Mouse (Mus musculus) olfactory bulb, adult 2 months (tissue): ENCODE data around the gene Akap4. TPM values are rescaled to one million over a fixed set of nuclear protein-coding genes. Genes with fewer than 3 reads are reported as not detected.

Experiments used
- H3K27ac ChIP-seq: fragments of 200-500 bp; 2 replicates; pipeline ENCODE4 v1.5.1; 2012; ENCODE audit warnings: low read depth, low read length; ENCODE audit not compliant: insufficient read depth
- H3K4me1 ChIP-seq: fragments of 200-500 bp; 2 replicates; pipeline ENCODE4 v1.6.1; 2012; ENCODE audit warnings: low read length; ENCODE audit not compliant: control insufficient read depth, insufficient read depth
- H3K4me3 ChIP-seq: fragments of 200-500 bp; 2 replicates; pipeline ENCODE4 v1.5.1; 2012; ENCODE audit warnings: mild to moderate bottlenecking, low read depth, low read length, moderate library complexity; ENCODE audit not compliant: insufficient read depth
- CTCF ChIP-seq: fragments of 200-500 bp; IDR thresholded peaks from 2 replicates; pipeline ENCODE4 v1.5.1; 2012; ENCODE audit warnings: low read depth, mild to moderate bottlenecking, low read length, moderate library complexity; ENCODE audit not compliant: insufficient read depth
- POLR2A ChIP-seq: fragments of 200-500 bp; IDR thresholded peaks from 2 replicates; pipeline ENCODE4 v1.6.1; 2012; ENCODE audit warnings: mild to moderate bottlenecking, low read depth, low read length, moderate library complexity; ENCODE audit not compliant: insufficient read depth
- WGBS: fragments of 180-500 bp; shearing (Covaris S2); methylation state at CpG from one replicate; pipeline ENCODE4 v1.1.7; 2018; 5-methylcytosine and 5-hydroxymethylcytosine counted together
- polyA plus RNA-seq: library from polyadenylated mRNA; stranded (reverse); fragments of >200 nt; gene quantifications from 2 replicates; pipeline ENCODE4 v1.2.4, GENCODE M21; 2012; ENCODE audit warnings: low replicate concordance; ENCODE audit not compliant: missing spikeins, insufficient read depth, insufficient read length

Akap4 gene
- polyA plus RNA-seq, 1 experiment = not detected

DNA sequence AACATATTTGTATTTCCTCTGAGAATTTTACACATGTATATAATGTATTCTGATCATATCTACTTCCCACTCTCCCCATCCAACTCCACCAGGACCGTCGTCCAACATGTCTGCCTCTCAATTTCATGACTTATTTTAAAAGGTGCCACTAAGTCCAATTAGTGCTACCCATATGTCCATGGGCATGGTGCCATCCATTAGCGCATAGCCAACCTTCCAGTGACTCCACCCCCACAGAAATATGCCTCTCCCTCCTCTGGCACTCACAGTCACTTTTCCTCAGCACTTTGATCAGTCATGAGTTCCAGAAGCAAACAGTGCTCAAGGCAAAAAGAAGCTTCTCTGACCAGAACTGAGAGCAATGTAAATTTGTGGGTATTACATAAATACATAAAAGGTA lies 47.6 kb downstream of the Akap4 start:
- 77% methylated on average over 3 of the region's 3 CpGs for WGBS
- no peak overlapping the region for H3K27ac ChIP-seq
- TF ChIP-seq POLR2A (no peak), CTCF (no peak)
- no peak overlapping the region for H3K4me3 ChIP-seq
- H3K4me1 ChIP-seq = no peaks in the 10 kb centered on the region

DNA sequence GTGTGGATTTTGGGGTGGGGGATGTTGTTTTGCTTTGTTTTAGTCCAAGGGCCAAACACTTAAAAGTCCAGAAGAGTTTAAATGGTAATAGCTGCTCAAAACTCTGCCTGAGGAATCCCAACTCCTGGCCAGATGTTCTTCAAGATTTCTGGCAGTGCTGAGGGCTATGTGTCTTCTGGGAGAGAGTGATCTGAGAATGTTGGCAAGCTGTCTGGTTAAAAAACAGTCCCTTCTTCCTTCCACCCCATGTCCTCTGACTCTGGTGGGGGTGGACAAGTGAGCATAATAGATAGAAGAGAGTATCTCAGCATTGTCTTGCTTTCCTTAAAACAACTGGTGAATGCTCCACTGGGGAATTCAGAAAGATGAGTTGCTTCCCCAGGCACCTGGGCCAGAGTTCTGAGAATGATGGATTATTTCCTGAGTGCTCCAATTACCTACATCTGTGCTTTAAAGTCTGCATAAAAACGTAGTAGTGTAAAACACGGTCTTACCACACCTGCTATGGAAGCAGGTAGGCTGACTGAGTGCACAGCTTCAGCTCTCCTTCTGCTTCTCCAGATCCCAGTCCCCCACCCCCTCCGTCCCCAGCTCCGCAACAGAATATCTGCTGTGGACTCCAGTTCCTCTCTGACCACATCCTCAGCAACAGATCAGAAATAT lies 54.4 kb downstream of the Akap4 start:
- TF ChIP-seq CTCF (no peak), POLR2A (no peak)
- 92% methylated on average over 4 of the region's 4 CpGs for WGBS
- H3K4me3 ChIP-seq = no peak overlapping the region
- no peaks in the 10 kb centered on the region for H3K4me1 ChIP-seq
- H3K27ac ChIP-seq = no peak overlapping the region

Other genes starting within 250 kb of the Akap4 start
- not detected in 2 replicates for gene Ccnb3, start 25.9 kb upstream of the Akap4 start, polyA plus RNA-seq